Mouse (Mus musculus): Measurements from ENCODE around the gene Atxn7l1.

DNA sequence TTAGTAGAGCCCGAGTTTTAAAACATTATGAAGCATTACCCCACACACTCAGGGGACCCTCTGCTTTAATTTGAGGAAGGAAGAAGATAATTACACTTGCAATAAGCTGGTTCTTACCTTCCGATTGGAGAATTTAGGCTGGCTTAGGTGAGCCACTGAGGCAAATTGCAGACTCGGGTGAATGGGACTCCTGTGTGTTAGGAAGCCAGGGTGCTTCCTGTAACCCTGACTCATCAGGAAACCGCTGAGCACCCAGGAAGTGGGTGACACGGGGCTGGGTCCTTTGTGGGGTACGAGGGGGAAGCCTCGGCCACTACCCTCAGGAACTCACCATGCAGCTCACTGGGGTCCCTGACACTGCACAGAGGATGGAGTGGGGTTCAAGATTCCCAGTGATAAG, 12.9 kb downstream of the Atxn7l1 start:
- no peak for TF ChIP-seq CTCF (IDR thresholded peaks at IDR 0.05; ENCODE audit: borderline replicate concordance, control insufficient read depth, extremely low read depth, insufficient read depth, low read length, poor library complexity)
- no peak for TF ChIP-seq POLR2A (IDR thresholded peaks at IDR 0.05; ENCODE audit: control insufficient read depth, extremely low read depth, insufficient read depth, low read length, poor library complexity)
